Mouse (Mus musculus) adrenal gland, postnatal 36 days (tissue): ENCODE data around the gene Lrrc57. TPM values are rescaled to one million over a fixed set of nuclear protein-coding genes. Genes with fewer than 3 reads are reported as not detected.

Experiments
- total RNA-seq, 2 experiments: library from RNA; stranded (reverse); gene quantifications; 2 replicates each; pipeline ENCODE4 v1.2.3; 2021

Gene Lrrc57
- total RNA-seq, 2 experiments from 2014 or later = 14.4 to 19.6 TPM

Other genes with a start within 250 kb of the Lrrc57 start
- 10 to 100 TPM; 25.9 to 37.3 TPM for gene Ganc, start 205.6 kb downstream of the Lrrc57 start, total RNA-seq
- gene Tmem87a, start 205.4 kb downstream of the Lrrc57 start, total RNA-seq = 10 to 100 TPM; 42.0 to 49.9 TPM
- gene Capn3, start 153.5 kb downstream of the Lrrc57 start, total RNA-seq = under 1 TPM in 1 of 2 experiments, not detected in 1; 0.56 TPM
- 100 to 1,000 TPM in 1 of 2 experiments, 10 to 100 TPM in 1; 92.4 to 101 TPM for gene Zfp106, start 45.7 kb downstream of the Lrrc57 start, total RNA-seq
- 10 to 100 TPM; 61.8 to 73.3 TPM for gene Snap23, start 41.8 kb downstream of the Lrrc57 start, total RNA-seq
- gene Haus2, start 137 bp downstream of the Lrrc57 start, total RNA-seq = 10 to 100 TPM; 10.5 to 15.4 TPM
- 10 to 100 TPM; 10.3 to 12.9 TPM for gene Stard9, start 19.6 kb upstream of the Lrrc57 start, total RNA-seq
- gene Cdan1, start 240.6 kb upstream of the Lrrc57 start, total RNA-seq = 10 to 100 TPM; 13.8 to 15.6 TPM
- 10 to 100 TPM; 13.5 to 14.4 TPM for gene Ttbk2, start 241.1 kb upstream of the Lrrc57 start, total RNA-seq